Mouse (Mus musculus) testis, adult 10 weeks (tissue): Measurements from ENCODE around the gene Cyp4a12b. TPM values are rescaled to one million over a fixed set of nuclear protein-coding genes. Genes with fewer than 3 reads are reported as not detected.

Experiments
- polyA plus RNA-seq: library from polyadenylated mRNA; stranded (reverse); fragments of 350-450 nt; fragmentation: Illumina TruSeq; extraction: RNeasy Lipid Tissue Mini Kit (QIAGEN cat#74804); gene quantifications from one replicate; pipeline ENCODE4 v1.2.3, GENCODE M21; 2014; ENCODE audit warnings: low read depth, low replicate concordance

The Cyp4a12b gene
- not detected for polyA plus RNA-seq

DNA sequence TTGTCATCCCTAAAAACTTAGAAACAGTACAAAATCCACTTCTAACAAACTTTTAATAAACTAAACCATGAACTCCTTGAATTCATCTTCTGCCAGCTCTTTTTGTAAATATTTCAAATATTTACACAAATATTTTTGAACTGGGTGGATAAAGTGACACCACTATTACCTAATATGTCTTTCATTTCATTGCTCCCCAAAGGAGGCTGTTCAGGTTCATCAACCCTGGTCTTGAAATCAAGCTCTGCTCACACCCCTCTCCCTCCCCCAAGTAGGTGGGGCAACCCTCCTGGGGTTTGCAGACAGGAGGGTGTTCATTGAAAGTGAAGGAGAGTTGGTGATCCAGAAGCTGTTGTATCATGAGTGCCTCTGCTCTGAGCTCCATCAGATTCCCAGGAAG, at the start of gene Cyp4a12b:
TSS of gene Cyp4a12b (plus strand) at position 301 of the 400 bp plus-strand sequence.

DNA sequence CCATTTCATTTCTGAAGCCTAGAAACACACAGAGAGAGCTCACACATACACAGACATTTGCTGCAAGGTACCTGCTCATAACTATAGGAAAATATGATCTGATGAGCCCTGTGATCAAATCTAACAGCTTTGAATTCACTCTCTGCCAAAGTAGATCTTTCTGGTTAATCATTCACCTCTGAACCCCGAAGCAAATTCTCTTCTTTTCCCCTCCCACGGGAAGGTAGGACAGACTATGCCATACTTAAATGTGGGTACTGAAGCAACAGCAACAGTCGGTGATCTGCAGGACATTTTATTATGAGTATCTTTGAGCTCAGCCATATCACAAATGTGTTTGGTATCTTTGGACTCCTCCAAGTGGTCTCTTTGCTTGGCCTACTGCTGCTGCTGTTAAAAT, 40.9 kb downstream of the Cyp4a12b start, which contains the start of gene Cyp4a30b:
TSS of gene Cyp4a30b (plus strand) at position 301 of the 400 bp plus-strand sequence.

Other genes starting within 250 kb of the Cyp4a12b start
- not detected for gene Cyp4a29, start 169.5 kb upstream of the Cyp4a12b start, polyA plus RNA-seq
- not detected for gene Cyp4a12a, start 112.6 kb upstream of the Cyp4a12b start, polyA plus RNA-seq
- gene Cyp4a30b, start 41.0 kb downstream of the Cyp4a12b start, polyA plus RNA-seq = not detected
- 0.21 TPM for gene Cyp4a14, start 84.5 kb downstream of the Cyp4a12b start, polyA plus RNA-seq
- 0.20 TPM for gene Cyp4a10, start 106.6 kb downstream of the Cyp4a12b start, polyA plus RNA-seq
- 0.17 TPM for gene Cyp4a31, start 152.0 kb downstream of the Cyp4a12b start, polyA plus RNA-seq
- not detected for gene Cyp4a32, start 189.3 kb downstream of the Cyp4a12b start, polyA plus RNA-seq
- gene Cyp4b1, start 236.1 kb downstream of the Cyp4a12b start, polyA plus RNA-seq = not detected